Mouse (Mus musculus): Measurements from ENCODE around the gene Aldh3b1.

- TF ChIP-seq CTCF (IDR thresholded peaks at IDR 0.05; ENCODE audit: low read depth) = no peak
- no peak for TF ChIP-seq EP300 (optimal IDR thresholded peaks at IDR 0.05)
Measured at GRCm38 (mm10) chr19:3905261-3905969, 24.2 kb downstream of the Aldh3b1 start.
